Mouse (Mus musculus) myocyte (in vitro differentiated cells): ENCODE measurements around the gene Dynlt1a.
"Not testable (repeated sequence)": the region's sequence is repeated elsewhere in the genome, so short reads cannot be mapped to it uniquely, and the experiment has no call there.

Experiments
- E2F4 ChIP-seq: IDR thresholded peaks from one replicate; pipeline ENCODE4 v1.6.1; 2011; ENCODE audit warnings: mild to moderate bottlenecking, control low read depth, moderate library complexity; ENCODE audit not compliant: insufficient read depth
- MAX ChIP-seq: IDR thresholded peaks from one replicate; pipeline ENCODE4 v1.6.1; 2011; ENCODE audit warnings: low read depth, mild to moderate bottlenecking, control low read depth
- MYOD1 ChIP-seq, 3 experiments: IDR thresholded peaks; one replicate each; pipeline ENCODE4 v1.6.1; 2011; ENCODE audit warnings: control low read depth in 2 of 3, low read depth in 2 of 3, mild to moderate bottlenecking in 2 of 3, moderate library complexity in 1 of 3; ENCODE audit not compliant: insufficient read length in 2 of 3, control insufficient read depth in 1 of 3
- MYOG ChIP-seq, 3 experiments: IDR thresholded peaks; one replicate each; pipeline ENCODE4 v1.6.1; 2011; ENCODE audit warnings: control low read depth in 2 of 3, low read depth in 2 of 3, mild to moderate bottlenecking in 2 of 3; ENCODE audit not compliant: insufficient read length in 2 of 3, control insufficient read depth in 1 of 3, insufficient read depth in 1 of 3
- POLR2A ChIP-seq: IDR thresholded peaks from one replicate; pipeline ENCODE4 v1.6.1; 2011; ENCODE audit warnings: low read depth, mild to moderate bottlenecking, control low read depth, moderate library complexity; ENCODE audit not compliant: insufficient read length
- POLR2AphosphoS2 ChIP-seq: IDR thresholded peaks from one replicate; pipeline ENCODE4 v1.6.1; 2011; ENCODE audit warnings: low read depth, control low read depth; ENCODE audit not compliant: insufficient read length
- REST ChIP-seq: IDR thresholded peaks from one replicate; pipeline ENCODE4 v1.6.1; 2011; ENCODE audit warnings: mild to moderate bottlenecking, control low read depth, moderate library complexity; ENCODE audit not compliant: insufficient read depth, insufficient read length
- TCF12 ChIP-seq: IDR thresholded peaks from one replicate; pipeline ENCODE4 v1.6.1; 2011; ENCODE audit warnings: mild to moderate bottlenecking, control low read depth; ENCODE audit not compliant: poor library complexity, insufficient read depth, severe bottlenecking
- TCF3 ChIP-seq: IDR thresholded peaks from one replicate; pipeline ENCODE4 v1.6.1; 2011; ENCODE audit warnings: low read depth, control low read depth; ENCODE audit not compliant: insufficient read length
- USF1 ChIP-seq: IDR thresholded peaks from one replicate; pipeline ENCODE4 v1.6.1; 2011; ENCODE audit warnings: low read depth, mild to moderate bottlenecking, control low read depth, moderate library complexity

GRCm38 (mm10) chr17:6316379-6317126 is 747 bp downstream of the Dynlt1a start:
- not testable (repeated sequence) for TF ChIP-seq POLR2A; USF1; MAX; REST; TCF3; MYOG (IDR thresholded peaks at IDR 0.05; ENCODE audit: control insufficient read depth in 1 of 3, insufficient read depth in 1 of 3, insufficient read length in 2 of 3, low read depth in 2 of 3); MYOD1 (IDR thresholded peaks at IDR 0.05; ENCODE audit: control insufficient read depth in 1 of 3, insufficient read length in 2 of 3, low read depth in 2 of 3); POLR2AphosphoS2; E2F4; TCF12
